Mouse (Mus musculus): Measurements from ENCODE around the gene Ppt1. TPM values are rescaled to one million over a fixed set of nuclear protein-coding genes. Genes with fewer than 3 reads are reported as not detected.

Gene Ppt1
- total and polyA plus RNA-seq, 3 experiments, result 13.1 to 19.9 TPM; not detected in 1

GRCm38 (mm10) chr4:122837994-122838393 is 2.0 kb downstream of the Ppt1 start:
- no peak overlapping the region for H3K27ac ChIP-seq (ENCODE audit: control insufficient read depth, low read depth, low read length)
- H3K79me2 ChIP-seq (ENCODE audit: control insufficient read depth, insufficient read depth, low read length, poor library complexity), result peaks cover 5% of the 10 kb centered on the region
- H3K4me1 ChIP-seq (ENCODE audit: control insufficient read depth in 1 of 2, insufficient read depth in 2 of 2, low read length in 2 of 2), result peaks cover 0 to 14% of the 10 kb centered on the region in 2 experiments; a peak in 2 of 4 replicates
- no peak for DNase-seq (ENCODE audit: low read depth, low spot score)
- no peak overlapping the region for H3K4me3 ChIP-seq (ENCODE audit: control insufficient read depth in 1 of 2, insufficient read depth in 1 of 2, low read depth in 2 of 2, low read length in 2 of 2)
- H3K27me3 ChIP-seq (ENCODE audit: control insufficient read depth in 1 of 2, insufficient read depth in 2 of 2, low read length in 2 of 2), result no peaks in the 10 kb centered on the region
- no peak for TF ChIP-seq MYB (IDR thresholded peaks at IDR 0.05; ENCODE audit: low read depth, low read length)
- no peak for TF ChIP-seq MAFK (IDR thresholded peaks at IDR 0.05; ENCODE audit: borderline replicate concordance, low read depth, low read length)
- no peak for TF ChIP-seq GABPA (IDR thresholded peaks at IDR 0.05; ENCODE audit: low read depth, low read length)
- no peak for TF ChIP-seq USF2 (IDR thresholded peaks at IDR 0.05; ENCODE audit: borderline replicate concordance in 1 of 2, insufficient read depth in 1 of 2, low read depth in 1 of 2, low read length in 2 of 2)
- TF ChIP-seq POLR2AphosphoS2 (IDR thresholded peaks at IDR 0.05; ENCODE audit: low read length), result no peak
- TF ChIP-seq SIN3A (IDR thresholded peaks at IDR 0.05; ENCODE audit: low read length), result no peak
- no peak for TF ChIP-seq ZKSCAN1 (IDR thresholded peaks at IDR 0.05; ENCODE audit: low read depth, low read length)
- no peak for TF ChIP-seq NELFE (IDR thresholded peaks at IDR 0.05; ENCODE audit: low read depth, low read length)
- no peak for TF ChIP-seq ELF1 (IDR thresholded peaks at IDR 0.05; ENCODE audit: low read depth, low read length)
- no peak for TF ChIP-seq ZMIZ1 (IDR thresholded peaks at IDR 0.05; ENCODE audit: low read depth, low read length)
- no peak for TF ChIP-seq TAL1 (IDR thresholded peaks at IDR 0.05; ENCODE audit: low read length)
- H3K9ac ChIP-seq (ENCODE audit: control insufficient read depth, low read depth, low read length, poor library complexity, severe bottlenecking), result no peak overlapping the region
- peaks cover 0 to 12% of the 10 kb centered on the region in 2 experiments; a peak in 2 of 4 replicates for H3K36me3 ChIP-seq (ENCODE audit: control insufficient read depth in 1 of 2, insufficient read depth in 2 of 2, low read length in 2 of 2)
- no peaks in the 10 kb centered on the region for H3K9me3 ChIP-seq (replicated peaks; ENCODE audit: insufficient read depth, low read length)

- H3K27ac ChIP-seq (ENCODE audit: control insufficient read depth, low read depth, low read length), result no peak overlapping the region
- H3K36me3 ChIP-seq (ENCODE audit: control insufficient read depth in 1 of 2, insufficient read depth in 2 of 2, low read length in 2 of 2), result peaks cover 0 to 10% of the 10 kb centered on the region in 2 experiments; a peak in 2 of 4 replicates
- no peak overlapping the region for H3K4me3 ChIP-seq (ENCODE audit: control insufficient read depth in 1 of 2, insufficient read depth in 1 of 2, low read depth in 2 of 2, low read length in 2 of 2)
- H3K9me3 ChIP-seq (replicated peaks; ENCODE audit: insufficient read depth, low read length), result no peaks in the 10 kb centered on the region
- TF ChIP-seq CTCF (IDR thresholded peaks at IDR 0.05 in 2 of 3, conservative IDR thresholded peaks at IDR 0.05 in 1 of 3; ENCODE audit: control insufficient read depth in 1 of 3, insufficient read depth in 1 of 3, low read depth in 2 of 3, low read length in 3 of 3, poor library complexity in 1 of 3, severe bottlenecking in 1 of 3) (no peak), POLR2AphosphoS2 (IDR thresholded peaks at IDR 0.05; ENCODE audit: low read length) (no peak), HCFC1 (IDR thresholded peaks at IDR 0.05; ENCODE audit: low read depth, low read length) (no peak), CHD1 (IDR thresholded peaks at IDR 0.05; ENCODE audit: low read depth, low read length) (no peak), EP300 (IDR thresholded peaks at IDR 0.05; ENCODE audit: low read depth in 1 of 2, low read length in 2 of 2) (no peak), MEF2A (IDR thresholded peaks at IDR 0.05; ENCODE audit: extremely low read depth, insufficient replicate concordance, low read depth, low read length, poor library complexity, severe bottlenecking) (no peak), ZKSCAN1 (IDR thresholded peaks at IDR 0.05; ENCODE audit: low read depth, low read length) (no peak), TBP (IDR thresholded peaks at IDR 0.05; ENCODE audit: low read depth, low read length) (no peak), POLR2A (IDR thresholded peaks at IDR 0.05; ENCODE audit: control insufficient read depth in 1 of 2, insufficient read depth in 1 of 2, low read depth in 1 of 2, low read length in 2 of 2, poor library complexity in 1 of 2) (no peak), MAFK (IDR thresholded peaks at IDR 0.05; ENCODE audit: borderline replicate concordance, low read depth, low read length) (no peak)
- H3K79me2 ChIP-seq (ENCODE audit: control insufficient read depth, insufficient read depth, low read length, poor library complexity), result peaks cover 5% of the 10 kb centered on the region
- H3K9ac ChIP-seq (ENCODE audit: control insufficient read depth, low read depth, low read length, poor library complexity, severe bottlenecking), result no peak overlapping the region
- peaks cover 0 to 14% of the 10 kb centered on the region in 2 experiments; a peak in 2 of 4 replicates for H3K4me1 ChIP-seq (ENCODE audit: control insufficient read depth in 1 of 2, insufficient read depth in 2 of 2, low read length in 2 of 2)
- H3K27me3 ChIP-seq (ENCODE audit: control insufficient read depth in 1 of 2, insufficient read depth in 2 of 2, low read length in 2 of 2), result no peaks in the 10 kb centered on the region
- DNase-seq (ENCODE audit: low read depth, low spot score), result no peak
These were observed 2.4 kb downstream of the Ppt1 start for GRCm38 (mm10) chr4:122838416-122838815.
